Mouse (Mus musculus): ENCODE measurements around the gene Alkbh2.
A peak's percentile ranks its signal among the peaks of the same experiment; 100 is the strongest.

Gene Alkbh2

GRCm38 (mm10) chr5:114127374-114128349 lies at the start of gene Alkbh2:
TSS of gene Alkbh2 (minus strand) at chr5:114128218.
- peak; percentile 85 for DNase-seq

DNA sequence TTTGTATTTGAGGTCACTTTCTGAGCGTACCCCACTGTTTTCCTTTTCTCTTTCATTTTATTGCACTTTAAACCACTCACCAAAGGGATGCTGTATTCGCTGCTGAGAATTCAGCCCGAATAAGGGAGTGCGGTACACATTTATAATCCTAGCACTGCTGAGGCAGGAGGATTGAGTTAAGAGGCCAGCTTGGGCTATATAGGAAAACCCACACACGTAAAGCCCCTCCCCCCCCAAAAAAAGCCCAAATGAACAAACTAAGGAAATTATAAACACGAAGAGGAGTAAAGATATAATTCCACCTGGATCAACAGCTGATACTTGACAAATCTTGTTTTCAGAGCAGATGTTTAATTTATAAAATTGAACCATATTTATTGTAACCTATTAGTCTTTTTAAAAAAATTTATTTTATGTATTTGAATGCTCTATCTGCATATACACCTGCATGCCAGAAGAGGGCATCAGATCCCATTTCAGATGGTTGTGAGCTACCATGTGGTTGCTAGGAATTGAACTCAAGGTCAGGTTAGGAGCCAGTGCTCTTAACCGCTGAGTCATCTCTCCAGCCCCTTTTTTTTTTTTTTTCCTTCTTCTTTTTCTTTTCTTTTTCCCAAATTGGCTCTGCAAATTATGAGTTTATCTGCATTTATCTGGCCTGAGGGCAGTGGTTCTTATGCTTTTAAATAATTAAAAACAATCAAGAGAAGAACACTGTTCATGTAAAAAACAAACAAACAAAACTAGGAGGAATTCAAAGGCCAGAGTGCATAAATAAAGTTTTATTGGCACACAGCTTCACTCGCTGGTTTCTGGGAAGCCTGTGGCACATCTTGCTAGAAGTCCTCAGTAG lies 48.8 kb upstream of the Alkbh2 start:
- DNase-seq: no peak

DNA sequence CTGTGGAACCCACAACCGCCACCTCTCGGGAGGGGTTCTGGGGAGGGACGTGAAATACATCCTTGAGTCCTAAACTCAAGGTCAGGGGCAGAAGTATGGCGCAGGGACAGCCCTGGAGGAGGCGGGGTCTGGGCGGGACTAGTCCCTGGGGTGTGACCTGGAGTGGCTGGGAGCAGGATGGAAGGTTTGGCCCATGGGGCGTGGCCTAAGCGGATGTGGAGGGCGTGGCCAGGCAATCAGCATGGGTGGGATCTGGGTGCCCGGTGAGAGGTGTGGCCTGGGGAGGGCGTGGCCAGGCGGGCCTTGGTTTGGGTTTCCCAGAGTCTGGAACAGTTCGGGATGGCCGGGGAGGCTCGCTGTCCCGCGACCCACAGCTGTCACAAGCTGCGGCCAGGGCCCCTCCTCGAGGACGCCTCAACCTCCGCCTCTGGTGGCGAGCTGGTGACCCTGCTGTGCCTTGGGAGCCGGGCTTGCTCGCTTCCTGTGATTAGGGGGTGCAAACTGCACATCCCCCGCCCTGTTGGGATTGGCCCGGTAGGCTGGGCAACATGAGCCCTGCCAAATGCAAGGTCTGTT lies 47.7 kb upstream of the Alkbh2 start:
- peak; percentile 54 for DNase-seq

- peak; percentile 44 for DNase-seq
Observed at GRCm38 (mm10) chr5:114174639-114175038, 46.6 kb upstream of the Alkbh2 start.

- DNase-seq: no peak
Observed at GRCm38 (mm10) chr5:114173877-114174581, 46.0 kb upstream of the Alkbh2 start.

DNA sequence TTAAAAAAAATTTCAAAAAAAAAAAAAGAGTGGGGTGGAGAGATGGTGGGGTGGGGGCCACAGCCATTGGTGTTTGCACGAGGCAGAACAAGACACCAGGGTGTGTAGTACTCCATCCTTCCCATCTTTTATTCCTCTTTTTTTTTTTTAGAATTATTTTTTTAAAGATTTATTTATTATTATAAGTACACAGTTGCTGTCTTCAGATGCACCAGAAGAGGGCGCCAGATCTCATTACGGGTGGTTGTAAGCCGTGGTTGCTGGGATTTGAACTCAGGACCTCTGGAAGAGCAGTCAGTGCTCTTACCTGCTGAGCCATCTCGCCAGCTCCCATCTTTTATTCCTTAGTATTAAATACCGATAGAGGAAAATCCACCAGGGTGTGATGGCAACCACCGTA lies 45.4 kb upstream of the Alkbh2 start:
- no peak for DNase-seq

GRCm38 (mm10) chr5:114172936-114173335 lies 44.9 kb upstream of the Alkbh2 start:
- DNase-seq: no peak

DNA sequence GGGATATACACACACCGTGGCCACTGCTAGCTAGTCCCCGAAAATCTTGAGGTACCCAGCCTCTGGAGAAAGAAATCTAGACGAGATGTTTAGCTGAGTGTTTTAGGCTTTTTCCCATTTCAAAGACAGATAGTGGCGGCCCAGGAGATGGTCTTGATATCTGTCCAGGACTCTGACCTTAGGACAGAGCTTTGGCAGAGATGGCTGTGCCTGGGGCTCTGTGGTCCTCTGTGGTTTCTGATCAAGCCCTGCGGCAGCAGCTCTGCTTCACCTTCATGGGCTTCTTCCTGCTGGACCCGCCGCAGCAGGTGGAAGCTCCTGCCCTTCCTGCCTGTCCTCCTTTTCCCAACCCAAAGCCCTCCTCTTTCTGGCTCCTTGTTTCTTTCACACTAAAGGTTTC lies 42.3 kb upstream of the Alkbh2 start:
- no peak for DNase-seq

- no peak for DNase-seq
Observed at GRCm38 (mm10) chr5:114163117-114163696, 35.2 kb upstream of the Alkbh2 start.

- DNase-seq: no peak
Observed at GRCm38 (mm10) chr5:114162106-114162815, 34.2 kb upstream of the Alkbh2 start.

- no peak for DNase-seq
Observed at GRCm38 (mm10) chr5:114161424-114161823, 33.4 kb upstream of the Alkbh2 start.

DNA sequence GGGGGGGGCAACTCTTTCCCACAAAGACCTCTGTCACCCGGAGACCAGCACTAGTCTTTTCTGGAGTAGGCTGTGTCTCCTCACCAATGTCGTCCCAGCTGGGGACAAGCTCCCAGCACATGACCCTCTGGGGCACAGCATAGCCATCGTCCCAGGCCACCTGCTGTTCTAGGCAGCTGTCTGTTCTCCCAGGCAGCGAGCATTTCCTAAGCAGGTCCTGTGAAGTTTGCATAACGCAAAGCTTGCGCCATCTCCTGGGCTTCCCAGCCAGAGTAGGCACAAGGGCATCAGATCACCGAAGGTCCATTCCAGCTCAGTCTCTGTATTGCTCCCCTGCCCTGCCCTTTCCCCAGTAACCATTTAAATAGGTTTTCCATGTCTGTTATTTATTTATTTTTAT lies 29.2 kb upstream of the Alkbh2 start:
- DNase-seq: no peak

GRCm38 (mm10) chr5:114155168-114155933 lies 27.3 kb upstream of the Alkbh2 start:
- DNase-seq: no peak

GRCm38 (mm10) chr5:114154765-114155164 lies 26.7 kb upstream of the Alkbh2 start:
- no peak for DNase-seq

DNA sequence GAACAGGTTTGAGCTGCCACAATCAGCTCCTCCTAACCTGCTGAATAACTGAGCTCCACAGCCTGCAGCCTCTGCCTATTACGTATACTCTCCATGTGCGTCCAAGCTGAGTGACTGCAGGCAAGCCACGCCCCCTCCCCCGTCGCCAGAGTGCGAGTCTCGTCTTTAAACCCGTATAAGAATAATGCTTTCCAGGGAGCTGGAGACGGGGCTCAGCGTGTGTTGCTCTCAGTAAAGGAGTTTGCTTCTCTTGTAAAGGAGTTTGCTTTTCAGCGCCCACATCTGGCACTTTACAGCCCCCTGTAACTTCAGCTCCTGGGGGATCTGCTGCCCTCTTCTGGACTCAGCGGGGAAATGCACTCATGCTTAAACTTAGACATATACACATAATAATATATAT lies 25.5 kb upstream of the Alkbh2 start:
- peak; percentile 23 for DNase-seq

DNA sequence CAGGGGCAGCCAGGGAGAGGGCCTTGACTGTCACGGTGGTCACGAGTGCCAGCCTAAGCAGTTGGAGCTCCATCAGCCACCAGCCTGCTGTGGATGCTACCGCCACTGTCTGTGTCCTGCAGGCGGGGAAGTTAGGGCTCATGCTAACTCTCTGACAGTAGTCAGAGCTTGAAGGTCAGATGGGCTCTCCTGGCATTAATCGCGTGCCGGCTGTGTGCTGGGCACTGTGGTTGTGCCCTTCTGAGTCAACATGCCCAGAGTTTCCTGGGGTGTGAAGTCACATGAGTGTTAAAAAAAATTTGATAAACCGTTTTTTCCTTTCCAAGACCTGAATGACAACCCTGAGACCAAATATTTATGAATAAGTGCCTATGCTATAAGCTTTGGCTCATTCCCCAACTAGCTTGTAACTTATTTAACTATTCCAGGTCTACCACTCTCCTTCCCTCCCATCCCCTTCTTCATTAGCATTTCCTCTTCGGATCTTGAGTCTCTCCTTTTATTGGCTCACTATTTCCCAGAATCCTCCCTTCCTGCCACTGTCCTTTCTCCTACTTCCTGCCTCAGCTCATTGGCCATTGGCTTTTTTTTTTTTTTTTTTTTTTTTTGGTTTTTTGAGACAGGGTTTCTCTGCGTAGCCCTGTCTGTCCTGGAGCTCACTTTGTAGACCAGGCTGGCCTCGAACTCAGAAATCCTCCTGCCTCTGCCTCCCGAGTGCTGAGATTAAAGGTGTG lies 24.5 kb upstream of the Alkbh2 start:
- no peak for DNase-seq

DNA sequence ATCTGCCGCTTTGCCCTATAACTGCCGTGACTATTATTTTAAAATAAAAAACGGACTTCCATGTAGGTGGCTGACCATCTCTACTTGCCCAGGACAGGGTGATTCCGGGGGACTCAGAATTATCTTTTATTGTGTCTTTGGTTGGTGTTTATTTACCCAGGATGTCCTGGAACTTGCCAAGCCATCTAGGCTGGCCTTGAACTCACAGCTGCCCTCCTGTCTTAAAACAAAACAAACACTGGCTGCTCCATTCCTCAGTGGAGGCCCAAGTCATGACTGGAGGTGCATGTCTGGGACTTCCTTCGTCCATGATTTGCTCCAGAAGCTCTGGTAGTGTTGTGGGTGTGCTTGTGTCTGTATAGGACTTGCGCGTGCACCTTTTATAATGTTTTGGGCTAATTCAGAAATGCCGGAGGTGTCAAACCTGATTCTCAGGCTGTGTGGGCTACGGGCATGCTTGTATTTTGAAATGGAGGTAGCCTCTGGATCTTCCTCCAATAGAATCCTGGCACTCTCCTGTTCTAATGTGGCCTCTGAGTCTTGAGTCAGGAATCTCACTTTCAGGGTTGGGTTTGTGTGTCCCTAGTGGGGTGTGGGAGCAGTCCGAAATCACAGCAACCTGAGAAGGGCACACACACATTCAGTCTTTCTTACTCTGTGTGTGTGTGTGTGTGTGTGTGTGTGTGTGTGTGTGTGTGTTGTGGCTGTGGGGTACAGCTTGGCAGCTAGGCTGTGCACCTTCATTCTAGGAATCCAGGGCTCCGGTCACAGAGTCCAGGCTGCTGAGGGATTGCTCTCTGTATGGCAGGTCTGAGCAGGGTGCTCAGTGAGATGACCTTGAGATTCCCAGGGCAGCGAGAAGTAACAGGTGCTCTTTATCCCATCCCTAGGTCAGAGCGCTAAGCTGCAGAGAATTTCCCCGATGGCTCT lies 19.3 kb upstream of the Alkbh2 start:
- no peak for DNase-seq

- no peak for DNase-seq
Observed at GRCm38 (mm10) chr5:114146028-114146888, 18.2 kb upstream of the Alkbh2 start, which contains the start of gene Acacb. TSS of gene Acacb (plus strand) at chr5:114146535.

All from right cerebral cortex, postnatal 4 days (tissue).